Mouse (Mus musculus): Measurements from ENCODE around the gene Xirp1.
"Not testable (repeated sequence)": the region's sequence is repeated elsewhere in the genome, so short reads cannot be mapped to it uniquely, and the experiment has no call there.

Gene Xirp1

GRCm38 (mm10) chr9:120020285-120020890 lies 3.0 kb downstream of the Xirp1 start:
- DNase-seq (ENCODE audit: low spot score in 2 of 2), result peak; percentile 35 to 58

GRCm38 (mm10) chr9:120016956-120017355 lies 6.4 kb downstream of the Xirp1 start:
- no peak for DNase-seq (ENCODE audit: low spot score in 2 of 2)

GRCm38 (mm10) chr9:120014828-120015227 lies 8.6 kb downstream of the Xirp1 start:
- DNase-seq (ENCODE audit: low spot score in 2 of 2), result no peak

GRCm38 (mm10) chr9:120013251-120013820 lies 10.1 kb downstream of the Xirp1 start:
- no peak for DNase-seq (ENCODE audit: low spot score in 2 of 2)

- DNase-seq (ENCODE audit: low spot score in 2 of 2), result no peak
Measured at GRCm38 (mm10) chr9:120012781-120013180, 10.6 kb downstream of the Xirp1 start.

- DNase-seq (ENCODE audit: low spot score in 2 of 2), result not testable (repeated sequence)
Measured at GRCm38 (mm10) chr9:120012161-120012560, 11.2 kb downstream of the Xirp1 start.

- DNase-seq (ENCODE audit: low spot score in 2 of 2), result peak; percentile 50 to 78
Measured at GRCm38 (mm10) chr9:120011533-120011932, 11.9 kb downstream of the Xirp1 start.

GRCm38 (mm10) chr9:120010781-120011511 lies 12.5 kb downstream of the Xirp1 start:
- peak; percentile 94 for DNase-seq (ENCODE audit: low spot score in 2 of 2)

- no peak for DNase-seq (ENCODE audit: low spot score in 2 of 2)
Measured at GRCm38 (mm10) chr9:120009871-120010270, 13.5 kb downstream of the Xirp1 start.

GRCm38 (mm10) chr9:120009226-120009841 lies 14.1 kb downstream of the Xirp1 start:
- DNase-seq (ENCODE audit: low spot score in 2 of 2), result no peak

- no peak for DNase-seq (ENCODE audit: low spot score in 2 of 2)
Measured at GRCm38 (mm10) chr9:120007833-120008232, 15.6 kb downstream of the Xirp1 start.

- DNase-seq (ENCODE audit: low spot score in 2 of 2), result no peak
Measured at GRCm38 (mm10) chr9:120005936-120006335, 17.5 kb downstream of the Xirp1 start.

GRCm38 (mm10) chr9:120002893-120003292 lies 20.5 kb downstream of the Xirp1 start:
- DNase-seq (ENCODE audit: low spot score in 2 of 2), result no peak

GRCm38 (mm10) chr9:120001945-120002725 lies 21.3 kb downstream of the Xirp1 start:
- DNase-seq (ENCODE audit: low spot score in 2 of 2), result peak; percentile 70

GRCm38 (mm10) chr9:120000761-120001160 lies 22.6 kb downstream of the Xirp1 start:
- no peak for DNase-seq (ENCODE audit: low spot score in 2 of 2)

GRCm38 (mm10) chr9:119999636-120000035 lies 23.8 kb downstream of the Xirp1 start:
- DNase-seq (ENCODE audit: low spot score in 2 of 2), result no peak

GRCm38 (mm10) chr9:119998776-119999175 lies 24.6 kb downstream of the Xirp1 start:
- DNase-seq (ENCODE audit: low spot score in 2 of 2), result no peak

- DNase-seq (ENCODE audit: low spot score in 2 of 2), result no peak
Measured at GRCm38 (mm10) chr9:119996080-119996479, 27.3 kb downstream of the Xirp1 start.

- no peak for DNase-seq (ENCODE audit: low spot score in 2 of 2)
Measured at GRCm38 (mm10) chr9:119994207-119994606, 29.2 kb downstream of the Xirp1 start.

- no peak for DNase-seq (ENCODE audit: low spot score in 2 of 2)
Measured at GRCm38 (mm10) chr9:119993092-119993844, 30.1 kb downstream of the Xirp1 start.

GRCm38 (mm10) chr9:119991310-119991709 lies 32.1 kb downstream of the Xirp1 start:
- DNase-seq (ENCODE audit: low spot score in 2 of 2), result no peak
